Mouse (Mus musculus) liver, embryonic 14.5 days (tissue): ENCODE measurements around the gene Dok7.

Experiments used
- CTCF ChIP-seq: IDR thresholded peaks from 2 replicates; pipeline ENCODE4 v1.5.1; 2016; ENCODE audit warnings: antibody characterized with exemption, low read depth, control low read depth
- EP300 ChIP-seq: IDR thresholded peaks from 2 replicates; pipeline ENCODE4 v1.6.1; 2016; ENCODE audit warnings: antibody characterized with exemption, low read depth

DNA sequence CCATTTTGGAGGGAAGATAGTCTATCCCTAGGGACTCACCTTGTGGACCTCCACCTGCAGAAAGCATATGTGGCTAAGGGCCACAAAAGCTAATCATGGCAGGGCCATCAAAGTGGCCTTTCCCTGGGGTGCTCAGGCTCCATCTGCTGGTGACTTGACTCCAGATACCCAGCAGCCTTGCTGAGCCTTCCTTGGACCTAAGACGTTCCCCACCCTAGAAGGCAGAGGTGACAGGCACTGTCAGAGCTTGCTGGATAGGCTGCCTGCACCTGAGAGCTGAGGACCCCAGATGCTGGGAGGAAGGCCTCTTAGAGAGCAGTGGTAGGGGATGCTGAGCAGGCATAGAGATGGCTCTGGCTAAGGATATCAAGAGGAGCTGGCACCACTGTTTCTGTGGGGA lies 74.7 kb downstream of the Dok7 start:
- no peak for TF ChIP-seq EP300
- peak; percentile 58 for TF ChIP-seq CTCF
